Mouse (Mus musculus): Measurements from ENCODE around the gene Zcchc14. TPM values are rescaled to one million over a fixed set of nuclear protein-coding genes. Genes with fewer than 3 reads are reported as not detected.

The Zcchc14 gene
- polyA plus RNA-seq, 1 experiment from 2014 or later: 16.4 TPM

- Histone ChIP-seq H3K9ac (replicated peaks; ENCODE audit: low read length) (no peak overlapping the region), H3K27ac (ENCODE audit: low read length) (no peak overlapping the region), H3K9me3 (ENCODE audit: low read length) (no peaks in the 10 kb centered on the region), H3K4me3 (ENCODE audit: low read length) (no peak overlapping the region), H3K36me3 (ENCODE audit: insufficient read depth, low read length) (peaks cover 8% of the 10 kb centered on the region), H3K27me3 (ENCODE audit: insufficient read depth, low read length) (no peaks in the 10 kb centered on the region), H3K4me2 (replicated peaks; ENCODE audit: low read depth, low read length) (no peak overlapping the region), H3K4me1 (ENCODE audit: insufficient read depth, low read length) (0 out of 2 replicates have a peak, but pooled peaks cover 5% of the 10 kb centered on the region)
- 76% methylated on average over 6 of the region's 6 CpGs for whole genome bisulfite sequencing
- ATAC-seq (ENCODE audit: low FRiP score, low TSS enrichment): no peak
Observed at GRCm38 (mm10) chr8:121563701-121564100, 89.0 kb downstream of the Zcchc14 start.

GRCm38 (mm10) chr8:121562941-121563351 lies 89.8 kb downstream of the Zcchc14 start:
- Histone ChIP-seq H3K4me1 (ENCODE audit: insufficient read depth, low read length) (0 out of 2 replicates have a peak, but pooled peaks cover 5% of the 10 kb centered on the region), H3K36me3 (ENCODE audit: insufficient read depth, low read length) (peaks cover 11% of the 10 kb centered on the region), H3K27ac (ENCODE audit: low read length) (no peak overlapping the region), H3K9me3 (ENCODE audit: low read length) (no peaks in the 10 kb centered on the region), H3K4me2 (replicated peaks; ENCODE audit: low read depth, low read length) (no peak overlapping the region), H3K27me3 (ENCODE audit: insufficient read depth, low read length) (no peaks in the 10 kb centered on the region), H3K4me3 (ENCODE audit: low read length) (no peak overlapping the region), H3K9ac (replicated peaks; ENCODE audit: low read length) (no peak overlapping the region)
- ATAC-seq (ENCODE audit: low FRiP score, low TSS enrichment): 0 out of 2 replicates have a peak, but pooled peaks have one; percentile 33
- 69% methylated on average over 9 of the region's 9 CpGs for WGBS

DNA sequence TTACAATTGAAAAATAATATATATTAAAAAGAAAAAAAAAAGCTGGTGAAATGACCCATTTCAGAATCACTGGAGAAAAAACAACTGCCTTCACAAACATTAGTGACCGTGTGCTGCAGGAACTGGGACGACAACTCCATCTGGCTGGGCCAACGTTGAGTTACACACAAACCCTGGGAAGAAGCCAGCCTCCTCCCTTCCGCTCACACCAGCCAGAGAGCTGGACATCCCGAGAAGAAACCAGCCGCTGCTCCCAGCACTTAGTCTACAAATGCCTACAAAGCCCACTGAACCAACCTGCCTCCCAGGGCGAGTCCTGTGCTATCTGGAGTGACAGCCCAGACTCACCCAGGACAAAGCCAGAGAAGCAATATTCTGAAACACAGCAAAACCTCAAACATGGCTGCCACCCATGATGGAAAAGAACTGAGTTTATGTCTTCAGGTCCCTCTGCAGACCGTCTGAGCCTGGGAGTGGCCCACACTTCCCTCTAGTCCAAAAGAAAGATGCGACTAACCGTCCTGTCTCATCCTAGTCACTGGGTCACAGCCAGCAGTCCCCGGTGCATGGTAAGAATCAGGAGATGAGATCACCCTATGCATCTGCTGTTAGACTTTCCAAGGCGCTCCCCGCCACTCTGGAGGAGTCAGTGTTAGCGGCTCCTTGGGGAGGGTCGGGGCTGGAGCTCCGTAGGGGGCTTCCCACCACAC lies 90.9 kb downstream of the Zcchc14 start:
- Histone ChIP-seq H3K9ac (replicated peaks; ENCODE audit: low read length) (no peak overlapping the region), H3K9me3 (ENCODE audit: low read length) (no peaks in the 10 kb centered on the region), H3K27ac (ENCODE audit: low read length) (no peak overlapping the region), H3K36me3 (ENCODE audit: insufficient read depth, low read length) (peaks cover 11% of the 10 kb centered on the region), H3K4me2 (replicated peaks; ENCODE audit: low read depth, low read length) (no peak overlapping the region), H3K27me3 (ENCODE audit: insufficient read depth, low read length) (no peaks in the 10 kb centered on the region), H3K4me1 (ENCODE audit: insufficient read depth, low read length) (0 out of 2 replicates have a peak, but pooled peaks cover 5% of the 10 kb centered on the region), H3K4me3 (ENCODE audit: low read length) (no peak overlapping the region)
- no peak for ATAC-seq (ENCODE audit: low FRiP score, low TSS enrichment)
- WGBS: 78% methylated on average over 16 of the region's 16 CpGs

DNA sequence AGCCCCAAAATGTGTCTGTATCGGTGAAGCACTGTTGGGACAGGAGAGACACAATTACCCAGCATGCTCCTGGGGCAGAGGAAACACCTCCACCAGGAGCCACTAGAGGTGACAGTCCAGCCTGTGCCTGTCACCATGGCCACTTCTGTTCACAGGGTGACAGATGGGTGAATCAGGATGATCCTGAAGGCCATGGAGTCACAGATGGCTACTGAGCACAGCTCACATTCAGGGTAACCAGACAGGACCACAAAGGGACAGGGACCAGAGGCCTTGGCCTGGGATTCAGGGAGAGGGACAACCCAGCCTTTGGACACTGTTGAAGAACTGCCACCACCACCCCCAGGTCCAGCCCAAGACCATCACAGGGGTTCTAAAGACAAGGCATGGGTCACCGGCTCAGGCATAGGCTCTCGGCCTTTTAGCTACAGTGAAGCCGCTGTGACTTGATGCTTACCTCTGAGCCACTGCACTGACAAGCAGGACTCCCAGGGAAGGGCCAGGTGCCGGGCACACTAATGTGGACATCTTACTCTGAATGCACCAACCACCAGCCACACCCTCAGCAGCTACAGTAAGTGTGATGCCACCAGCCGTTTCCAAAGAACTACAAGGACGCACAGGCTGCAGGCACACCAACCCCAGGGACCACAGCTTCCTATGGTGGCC lies 92.1 kb downstream of the Zcchc14 start:
- no peaks in the 10 kb centered on the region for H3K27me3 ChIP-seq (ENCODE audit: insufficient read depth, low read length)
- no peak overlapping the region for H3K9ac ChIP-seq (replicated peaks; ENCODE audit: low read length)
- no peaks in the 10 kb centered on the region for H3K9me3 ChIP-seq (ENCODE audit: low read length)
- ATAC-seq (ENCODE audit: low FRiP score, low TSS enrichment): no peak
- no peak overlapping the region for H3K27ac ChIP-seq (ENCODE audit: low read length)
- H3K36me3 ChIP-seq (ENCODE audit: insufficient read depth, low read length): peaks cover 11% of the 10 kb centered on the region
- 92% methylated on average over 7 of the region's 7 CpGs for WGBS
- H3K4me1 ChIP-seq (ENCODE audit: insufficient read depth, low read length): no peaks in the 10 kb centered on the region
- H3K4me2 ChIP-seq (replicated peaks; ENCODE audit: low read depth, low read length): no peak overlapping the region
- H3K4me3 ChIP-seq (ENCODE audit: low read length): no peak overlapping the region

DNA sequence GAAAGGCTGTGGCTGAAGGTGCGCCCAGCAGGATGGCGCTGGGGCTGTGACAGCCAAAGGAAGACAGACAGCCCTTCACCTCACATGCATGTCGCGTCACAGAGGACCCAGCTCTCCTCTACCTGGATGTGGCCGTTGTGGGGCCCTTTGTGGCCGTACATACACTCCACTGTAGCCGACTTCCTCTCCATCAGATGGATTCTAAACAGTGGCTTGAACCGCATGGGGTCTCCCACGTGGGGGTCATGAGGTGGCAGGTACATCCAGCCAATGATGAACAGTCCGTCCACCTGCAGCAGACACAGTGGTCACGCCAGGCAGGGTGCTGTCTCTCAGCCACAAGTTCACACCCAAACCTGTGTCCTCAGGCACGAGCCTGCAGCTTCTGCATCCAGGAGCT lies 92.9 kb downstream of the Zcchc14 start:
- H3K9ac ChIP-seq (replicated peaks; ENCODE audit: low read length): no peak overlapping the region
- H3K4me2 ChIP-seq (replicated peaks; ENCODE audit: low read depth, low read length): no peak overlapping the region
- H3K9me3 ChIP-seq (ENCODE audit: low read length): no peaks in the 10 kb centered on the region
- no peaks in the 10 kb centered on the region for H3K4me1 ChIP-seq (ENCODE audit: insufficient read depth, low read length)
- no peak overlapping the region for H3K27ac ChIP-seq (ENCODE audit: low read length)
- no peak for ATAC-seq (ENCODE audit: low FRiP score, low TSS enrichment)
- 92% methylated on average over 12 of the region's 12 CpGs for WGBS
- H3K36me3 ChIP-seq (ENCODE audit: insufficient read depth, low read length): peaks cover 16% of the 10 kb centered on the region
- no peaks in the 10 kb centered on the region for H3K27me3 ChIP-seq (ENCODE audit: insufficient read depth, low read length)
- H3K4me3 ChIP-seq (ENCODE audit: low read length): no peak overlapping the region

DNA sequence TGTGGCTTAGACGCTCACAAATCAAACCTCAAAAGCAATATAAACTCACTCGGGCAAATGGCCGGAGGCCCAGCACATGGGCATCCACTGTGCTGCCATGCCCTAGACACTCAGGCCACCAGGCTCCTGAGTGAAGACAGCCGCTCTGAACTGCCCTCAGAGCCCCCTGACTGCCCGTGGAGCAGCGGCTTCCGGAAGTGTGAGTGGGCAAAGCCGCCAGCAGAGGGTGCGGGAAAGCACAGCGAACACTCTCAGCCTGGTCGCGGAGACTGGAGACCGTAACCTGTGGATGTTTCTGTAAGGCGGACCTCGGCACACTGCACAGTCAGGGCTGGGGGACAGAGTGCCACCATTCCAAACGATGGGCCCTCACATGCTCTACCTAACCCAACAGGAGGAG lies 94.2 kb downstream of the Zcchc14 start:
- no peak overlapping the region for H3K9ac ChIP-seq (replicated peaks; ENCODE audit: low read length)
- no peaks in the 10 kb centered on the region for H3K9me3 ChIP-seq (ENCODE audit: low read length)
- no peaks in the 10 kb centered on the region for H3K4me1 ChIP-seq (ENCODE audit: insufficient read depth, low read length)
- H3K27me3 ChIP-seq (ENCODE audit: insufficient read depth, low read length): no peaks in the 10 kb centered on the region
- H3K27ac ChIP-seq (ENCODE audit: low read length): no peak overlapping the region
- WGBS: 84% methylated on average over 16 of the region's 16 CpGs
- H3K4me2 ChIP-seq (replicated peaks; ENCODE audit: low read depth, low read length): no peak overlapping the region
- no peak overlapping the region for H3K4me3 ChIP-seq (ENCODE audit: low read length)
- ATAC-seq (ENCODE audit: low FRiP score, low TSS enrichment): no peak
- peaks cover 29% of the 10 kb centered on the region for H3K36me3 ChIP-seq (ENCODE audit: insufficient read depth, low read length)

DNA sequence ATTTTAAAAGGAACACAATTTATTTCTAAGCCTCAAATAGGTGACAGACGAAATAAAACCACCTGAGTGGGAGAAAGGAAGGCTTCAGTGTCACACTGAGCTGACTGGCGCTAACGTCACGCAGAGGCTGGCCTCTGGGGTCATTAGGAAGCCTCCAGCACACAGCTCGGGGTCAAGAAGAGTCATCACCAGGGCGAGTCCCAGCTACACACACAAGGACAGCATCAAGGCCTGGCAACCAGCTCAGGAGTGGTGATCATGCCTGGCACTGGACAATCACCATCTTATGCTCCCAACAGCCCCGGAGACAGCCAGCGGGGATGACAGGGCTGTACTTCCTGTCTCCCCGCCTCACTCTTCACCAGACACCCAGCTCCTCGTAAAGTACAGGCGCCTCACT lies 95.0 kb downstream of the Zcchc14 start:
- H3K9ac ChIP-seq (replicated peaks; ENCODE audit: low read length): no peak overlapping the region
- H3K4me1 ChIP-seq (ENCODE audit: insufficient read depth, low read length): no peaks in the 10 kb centered on the region
- no peaks in the 10 kb centered on the region for H3K27me3 ChIP-seq (ENCODE audit: insufficient read depth, low read length)
- no peak overlapping the region for H3K27ac ChIP-seq (ENCODE audit: low read length)
- H3K9me3 ChIP-seq (ENCODE audit: low read length): no peaks in the 10 kb centered on the region
- H3K4me2 ChIP-seq (replicated peaks; ENCODE audit: low read depth, low read length): no peak overlapping the region
- H3K4me3 ChIP-seq (ENCODE audit: low read length): no peak overlapping the region
- ATAC-seq (ENCODE audit: low FRiP score, low TSS enrichment): no peak
- peaks cover 32% of the 10 kb centered on the region for H3K36me3 ChIP-seq (ENCODE audit: insufficient read depth, low read length)
- WGBS: 81% methylated on average over 11 of the region's 11 CpGs

DNA sequence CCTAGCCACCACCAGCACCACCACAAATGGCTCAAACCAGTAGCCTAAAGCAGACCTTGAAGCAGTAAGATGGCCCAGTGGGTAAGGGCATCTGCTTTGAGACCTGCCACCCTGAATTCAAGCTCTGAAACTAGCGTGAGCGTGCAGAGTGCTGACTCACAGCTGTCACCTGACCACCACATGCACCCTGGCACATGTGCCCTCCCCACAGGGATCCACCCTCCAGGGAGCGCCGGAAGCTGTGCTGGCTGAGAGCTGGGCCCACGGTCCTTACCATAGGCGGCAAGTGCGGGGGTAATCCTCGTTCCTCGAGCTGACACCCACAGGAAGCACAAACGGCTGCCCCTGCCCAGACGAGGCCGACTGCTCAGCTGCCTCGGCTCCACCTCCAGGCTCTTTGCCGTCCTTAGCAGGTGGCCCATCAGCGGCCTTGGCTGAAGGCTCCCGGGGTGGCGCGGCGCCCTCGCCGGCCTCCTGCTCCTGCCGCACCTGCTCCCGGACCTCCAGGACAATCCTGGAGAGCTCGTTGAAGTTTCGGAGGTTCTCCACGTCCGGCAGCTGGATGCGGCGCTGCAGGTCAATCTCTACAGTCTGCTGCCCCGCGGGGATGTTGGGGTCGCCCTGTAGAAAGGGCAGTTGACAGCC lies 98.7 kb downstream of the Zcchc14 start:
- H3K27me3 ChIP-seq (ENCODE audit: insufficient read depth, low read length): no peaks in the 10 kb centered on the region
- no peak overlapping the region for H3K4me3 ChIP-seq (ENCODE audit: low read length)
- no peak overlapping the region for H3K9ac ChIP-seq (replicated peaks; ENCODE audit: low read length)
- WGBS: 92% methylated on average over 32 of the region's 32 CpGs
- H3K27ac ChIP-seq (ENCODE audit: low read length): no peak overlapping the region
- no peak overlapping the region for H3K4me2 ChIP-seq (replicated peaks; ENCODE audit: low read depth, low read length)
- peaks cover 43% of the 10 kb centered on the region for H3K36me3 ChIP-seq (ENCODE audit: insufficient read depth, low read length)
- H3K9me3 ChIP-seq (ENCODE audit: low read length): no peaks in the 10 kb centered on the region
- no peak for ATAC-seq (ENCODE audit: low FRiP score, low TSS enrichment)
- no peaks in the 10 kb centered on the region for H3K4me1 ChIP-seq (ENCODE audit: insufficient read depth, low read length)

DNA sequence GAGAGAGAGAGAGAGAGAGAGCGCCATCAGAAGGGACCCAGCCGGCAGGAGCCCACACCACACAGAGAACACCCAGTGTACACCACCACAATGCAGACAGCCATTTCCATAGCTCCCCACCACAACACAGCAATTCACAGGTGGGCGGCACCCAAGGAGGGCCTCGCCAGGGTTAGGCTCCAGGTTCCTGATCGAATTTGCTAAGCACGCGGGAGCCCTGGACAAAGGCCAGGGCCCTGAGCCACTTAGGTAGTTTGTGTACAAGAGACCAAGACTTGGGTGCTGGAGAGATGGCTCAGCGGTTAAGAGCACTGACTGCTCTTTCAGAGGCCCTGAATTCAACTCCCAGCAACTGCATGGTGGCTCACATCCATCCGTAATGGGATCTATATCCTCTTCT lies 100.2 kb downstream of the Zcchc14 start:
- peaks cover 38% of the 10 kb centered on the region for H3K36me3 ChIP-seq (ENCODE audit: insufficient read depth, low read length)
- no peaks in the 10 kb centered on the region for H3K4me1 ChIP-seq (ENCODE audit: insufficient read depth, low read length)

More for the DNA sequence above, 100.2 kb downstream of the Zcchc14 start:
- Histone ChIP-seq H3K27ac (ENCODE audit: low read length) (no peak overlapping the region), H3K9ac (replicated peaks; ENCODE audit: low read length) (no peak overlapping the region), H3K27me3 (ENCODE audit: insufficient read depth, low read length) (no peaks in the 10 kb centered on the region), H3K4me2 (replicated peaks; ENCODE audit: low read depth, low read length) (no peak overlapping the region), H3K4me3 (ENCODE audit: low read length) (no peak overlapping the region), H3K9me3 (ENCODE audit: low read length) (no peaks in the 10 kb centered on the region)
- ATAC-seq (ENCODE audit: low FRiP score, low TSS enrichment): no peak
- 86% methylated on average over 9 of the region's 9 CpGs for WGBS
